Mouse (Mus musculus) embryonic facial prominence, embryonic 15.5 days (tissue): ENCODE data around the gene Zfp12. TPM values are rescaled to one million over a fixed set of nuclear protein-coding genes. Genes with fewer than 3 reads are reported as not detected.
A peak's percentile ranks its signal among the peaks of the same experiment; 100 is the strongest.

Source experiments
- ATAC-seq: fragments of 200-750 bp; cut with Nextera tagmentation; 2 replicates; pipeline ENCODE4 v1.8.0; 2017; ENCODE audit warnings: low read depth, moderate TSS enrichment; ENCODE audit not compliant: insufficient number of reproducible peaks, low FRiP score, low TSS enrichment
- H3K27ac ChIP-seq: fragments of 300-500 bp; sonication (generic); replicated peaks from 2 replicates; pipeline ENCODE4 v1.5.1; 2015; ENCODE audit warnings: mild to moderate bottlenecking, inconsistent platforms
- H3K27me3 ChIP-seq: fragments of 300-500 bp; sonication (generic); 2 replicates; pipeline ENCODE4 v1.6.1; 2015; ENCODE audit warnings: inconsistent platforms
- H3K36me3 ChIP-seq: fragments of 300-500 bp; sonication (generic); 2 replicates; pipeline ENCODE4 v1.6.1; 2015; ENCODE audit warnings: mild to moderate bottlenecking, inconsistent platforms
- H3K4me1 ChIP-seq: fragments of 300-500 bp; sonication (generic); 2 replicates; pipeline ENCODE4 v1.6.1; 2015; ENCODE audit warnings: inconsistent platforms
- H3K4me2 ChIP-seq: fragments of 300-500 bp; sonication (generic); replicated peaks from 2 replicates; pipeline ENCODE4 v1.6.1; 2015; ENCODE audit warnings: mild to moderate bottlenecking, inconsistent platforms
- H3K4me3 ChIP-seq: fragments of 300-500 bp; sonication (generic); replicated peaks from 2 replicates; pipeline ENCODE4 v1.5.1; 2015; ENCODE audit warnings: mild to moderate bottlenecking, inconsistent platforms
- H3K9ac ChIP-seq: fragments of 300-500 bp; sonication (generic); 2 replicates; pipeline ENCODE4 v1.6.1; 2015; ENCODE audit warnings: inconsistent platforms
- H3K9me3 ChIP-seq: fragments of 300-500 bp; sonication (generic); replicated peaks from 2 replicates; pipeline ENCODE4 v1.6.1; 2016; ENCODE audit warnings: inconsistent platforms
- WGBS: fragments of 180-500 bp; shearing (Covaris S2); methylation state at CpG from one replicate; pipeline ENCODE4 v1.1.7; 2015; 5-methylcytosine and 5-hydroxymethylcytosine counted together
- polyA plus RNA-seq: library from polyadenylated mRNA; unstranded; fragments of >200 nt; fragmentation: Nextera tagmentation; extraction: Ambion mirVana; gene quantifications from 2 replicates; pipeline ENCODE4 v1.2.1, GENCODE M21; 2015

The Zfp12 gene
- polyA plus RNA-seq, 1 experiment from 2014 or later: 16.9 TPM

DNA sequence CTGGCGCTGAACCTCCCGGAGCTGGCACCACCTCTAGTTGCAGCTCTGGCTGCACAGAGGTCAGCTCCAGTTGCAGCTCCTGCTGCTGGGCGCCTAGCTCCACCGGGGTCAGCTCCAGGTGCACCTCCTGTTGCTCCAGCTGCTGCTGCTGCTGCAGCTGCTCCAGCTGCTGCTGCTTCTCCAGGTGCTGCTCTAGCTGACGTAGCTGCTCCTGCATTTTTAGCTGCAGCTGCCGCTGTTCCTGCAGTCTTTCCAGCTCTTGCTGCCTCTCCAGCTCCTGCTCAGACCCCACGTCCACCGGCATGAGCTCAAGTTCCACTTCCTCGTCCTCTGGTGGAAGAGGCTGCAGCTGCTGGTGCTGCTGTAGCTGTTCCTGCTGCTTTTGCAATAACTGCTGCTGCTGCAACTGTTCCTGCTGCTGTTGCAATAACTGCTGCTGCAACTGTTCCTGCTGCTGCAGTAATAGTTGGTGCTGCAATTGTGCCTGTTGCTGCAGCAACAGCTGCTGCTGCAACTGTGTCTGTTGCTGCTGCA lies 53.5 kb downstream of the Zfp12 start:
- peak overlapping the region; percentile 26 for H3K4me3 ChIP-seq
- no peaks in the 10 kb centered on the region for H3K36me3 ChIP-seq
- 13% methylated on average over 9 of the region's 9 CpGs for WGBS
- no peak overlapping the region for H3K27ac ChIP-seq
- no peak for ATAC-seq
- H3K9ac ChIP-seq: no peak overlapping the region
- no peaks in the 10 kb centered on the region for H3K9me3 ChIP-seq
- peak overlapping the region; percentile 40 for H3K4me2 ChIP-seq
- peaks cover 77% of the 10 kb centered on the region for H3K27me3 ChIP-seq
- H3K4me1 ChIP-seq: peaks cover 23% of the 10 kb centered on the region

DNA sequence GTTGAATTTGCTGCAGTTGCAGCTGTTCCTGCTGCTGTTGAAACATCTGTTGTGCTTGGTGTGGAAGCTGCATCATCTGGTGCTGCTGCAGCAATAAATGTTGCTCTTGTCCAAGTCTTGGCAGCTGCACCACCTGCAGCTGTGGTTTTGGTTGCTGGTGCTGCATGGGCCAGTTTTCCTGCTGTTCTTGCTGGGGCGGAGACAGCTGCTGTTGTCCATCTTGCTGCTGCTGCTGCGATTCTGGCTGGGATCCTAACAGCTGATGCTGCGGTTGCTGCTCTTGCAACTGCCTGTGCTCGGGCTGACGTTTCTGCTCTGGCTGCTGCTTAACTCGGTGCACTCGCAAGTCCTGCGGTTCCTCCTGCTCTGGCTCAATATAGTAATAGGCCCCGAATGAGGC lies 54.3 kb downstream of the Zfp12 start:
- Histone ChIP-seq H3K9ac (no peak overlapping the region), H3K27me3 (peaks cover 85% of the 10 kb centered on the region), H3K4me3 (no peak overlapping the region), H3K9me3 (no peaks in the 10 kb centered on the region), H3K4me2 (no peak overlapping the region), H3K36me3 (no peaks in the 10 kb centered on the region), H3K4me1 (peaks cover 31% of the 10 kb centered on the region), H3K27ac (no peak overlapping the region)
- ATAC-seq: no peak
- 67% methylated on average over 9 of the region's 9 CpGs for WGBS

DNA sequence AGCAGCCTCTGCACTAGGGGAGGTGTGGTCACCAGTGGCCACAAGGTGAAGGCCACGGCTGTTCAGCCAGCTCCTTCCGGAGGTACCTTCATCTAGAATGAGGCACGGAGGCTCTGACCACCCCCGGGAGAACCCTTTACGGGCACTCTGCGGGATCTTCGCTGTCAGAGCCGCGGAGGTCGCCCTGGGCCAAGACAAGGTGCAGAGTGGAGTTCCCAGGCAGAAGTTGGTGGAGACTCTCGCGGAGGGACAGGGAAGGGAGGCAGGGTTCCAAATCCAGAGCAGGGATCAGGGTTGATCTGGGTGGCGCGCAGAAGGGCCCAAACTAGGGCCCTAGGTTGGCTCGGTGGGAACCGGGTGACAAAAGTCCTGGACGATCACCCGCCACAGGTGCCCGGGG lies 57.9 kb downstream of the Zfp12 start:
- H3K27ac ChIP-seq: no peak overlapping the region

DNA sequence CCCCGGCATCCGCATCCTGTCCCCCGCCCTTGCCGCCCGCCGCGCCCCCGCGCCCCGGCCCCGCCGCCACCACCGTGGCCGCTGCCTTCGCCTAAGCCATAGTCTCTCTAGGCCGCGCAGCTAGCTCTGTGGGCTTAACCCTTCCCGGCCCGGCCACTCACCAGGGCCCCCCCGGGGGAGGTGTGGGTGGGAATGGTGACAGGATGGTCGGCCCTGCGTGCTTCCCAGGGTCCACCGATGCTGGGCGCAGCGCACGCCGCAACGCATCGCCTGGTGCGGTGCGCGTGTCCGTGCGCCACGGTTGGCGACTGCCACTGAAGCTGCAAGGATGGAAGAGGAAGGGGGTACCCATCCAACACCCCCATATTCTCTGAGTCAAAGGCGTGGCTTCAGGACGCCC lies 58.4 kb downstream of the Zfp12 start, which contains the start of gene Zfp853:
Gene Zfp853 (minus strand): TSS at position 220 of the 400 bp plus-strand sequence.
- WGBS: under 1% methylated on average over 37 of the region's 38 CpGs
- Histone ChIP-seq H3K4me2 (peak within 1 kb of the TSS; percentile 82), H3K9me3 (no peaks in the 10 kb centered on the region), H3K4me1 (peaks cover 24% of the 10 kb centered on the region), H3K27me3 (peaks cover 63% of the 10 kb centered on the region), H3K36me3 (no peaks in the 10 kb centered on the region), H3K4me3 (peak within 1 kb of the TSS; percentile 55), H3K9ac (peak within 1 kb of the TSS; percentile 29), H3K27ac (no peak within 1 kb of the TSS)
- peak; percentile 15; the same call in 1 of the 2 replicates for ATAC-seq

More for the DNA sequence above, 57.9 kb downstream of the Zfp12 start:
- H3K4me3 ChIP-seq: peak overlapping the region; percentile 55
- WGBS: 2% methylated on average over 19 of the region's 19 CpGs
- H3K9ac ChIP-seq: peak overlapping the region; percentile 29; the same call in 1 of the 2 replicates
- H3K27me3 ChIP-seq: peaks cover 68% of the 10 kb centered on the region
- peak overlapping the region; percentile 82 for H3K4me2 ChIP-seq
- no peak for ATAC-seq
- H3K4me1 ChIP-seq: peaks cover 29% of the 10 kb centered on the region
- H3K9me3 ChIP-seq: no peaks in the 10 kb centered on the region
- H3K36me3 ChIP-seq: no peaks in the 10 kb centered on the region

DNA sequence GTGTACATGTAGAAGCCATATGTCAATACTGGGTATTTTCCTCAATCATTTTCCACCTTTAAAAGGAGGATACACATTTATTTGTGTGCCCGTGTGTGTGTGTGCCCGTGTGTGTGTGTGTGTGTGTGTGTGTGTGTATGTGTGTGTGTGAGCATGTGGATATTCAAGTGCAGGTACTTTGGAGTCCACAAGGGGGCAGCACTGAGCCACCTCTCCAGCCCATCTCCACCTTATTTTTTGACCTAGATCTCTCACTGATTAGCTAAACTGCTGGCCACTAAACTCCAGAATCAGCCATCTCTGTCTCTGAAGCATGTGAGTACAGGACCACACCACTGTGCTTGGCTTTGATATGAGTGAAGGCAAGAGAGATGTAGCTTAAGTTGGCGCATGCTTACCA lies 59.9 kb downstream of the Zfp12 start:
- H3K9ac ChIP-seq: no peak overlapping the region
- 89% methylated on average over 3 of the region's 3 CpGs for WGBS
- no peak overlapping the region for H3K4me2 ChIP-seq
- H3K9me3 ChIP-seq: no peaks in the 10 kb centered on the region
- peaks cover 48% of the 10 kb centered on the region for H3K27me3 ChIP-seq
- no peak overlapping the region for H3K4me3 ChIP-seq
- ATAC-seq: no peak
- H3K27ac ChIP-seq: no peak overlapping the region
- H3K4me1 ChIP-seq: peaks cover 20% of the 10 kb centered on the region
- H3K36me3 ChIP-seq: peaks cover 12% of the 10 kb centered on the region

DNA sequence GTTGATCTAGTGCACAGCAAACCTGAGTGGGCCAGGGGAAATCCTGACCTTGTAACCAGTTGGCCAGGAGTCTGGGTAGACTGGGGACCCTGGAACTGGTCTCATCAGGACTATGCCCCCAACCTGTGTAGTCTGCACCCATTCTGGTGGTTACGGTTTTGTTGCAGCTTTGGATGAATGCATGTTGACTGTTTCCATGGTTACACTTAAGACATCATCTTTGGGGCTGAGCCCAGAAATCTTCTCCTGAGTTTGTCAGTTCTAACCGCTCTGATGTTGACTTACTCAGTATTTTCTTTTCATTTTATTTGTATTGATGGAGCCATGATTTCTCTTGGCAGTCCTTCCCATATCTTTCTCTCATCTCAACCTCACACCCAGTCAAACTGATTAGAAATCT lies 60.4 kb downstream of the Zfp12 start:
- peaks cover 17% of the 10 kb centered on the region for H3K36me3 ChIP-seq
- WGBS: 76% methylated on average over 2 of the region's 2 CpGs
- ATAC-seq: no peak
- H3K27ac ChIP-seq: no peak overlapping the region
- H3K4me3 ChIP-seq: no peak overlapping the region
- peaks cover 20% of the 10 kb centered on the region for H3K4me1 ChIP-seq
- H3K9me3 ChIP-seq: no peaks in the 10 kb centered on the region
- H3K4me2 ChIP-seq: no peak overlapping the region
- no peak overlapping the region for H3K9ac ChIP-seq
- H3K27me3 ChIP-seq: peaks cover 43% of the 10 kb centered on the region

DNA sequence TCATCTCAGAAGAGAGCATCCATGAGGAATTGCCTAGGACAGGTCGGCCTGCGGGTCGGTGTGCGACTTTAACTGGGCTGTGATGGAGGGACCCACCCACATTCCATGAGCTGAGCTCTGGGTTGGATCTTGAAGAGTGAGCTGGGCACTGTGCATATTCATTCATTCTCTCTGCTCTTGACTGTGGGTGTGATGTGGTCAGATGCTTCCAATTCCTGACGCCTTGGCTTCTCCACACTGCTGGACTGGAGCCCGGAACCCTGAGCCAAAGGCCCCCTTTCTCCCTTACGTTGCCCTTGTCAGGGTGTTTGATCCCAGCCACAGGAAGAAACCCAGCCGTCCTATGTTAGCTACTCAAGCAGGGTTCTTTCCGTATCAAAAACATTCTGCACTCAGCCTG lies 63.0 kb downstream of the Zfp12 start:
- WGBS: 82% methylated on average over 9 of the region's 9 CpGs
- Histone ChIP-seq H3K4me2 (no peak overlapping the region), H3K9me3 (no peaks in the 10 kb centered on the region), H3K36me3 (peaks cover 43% of the 10 kb centered on the region), H3K9ac (no peak overlapping the region), H3K4me1 (peaks cover 13% of the 10 kb centered on the region), H3K27ac (no peak overlapping the region), H3K27me3 (peaks cover 17% of the 10 kb centered on the region), H3K4me3 (no peak overlapping the region)
- ATAC-seq: no peak

DNA sequence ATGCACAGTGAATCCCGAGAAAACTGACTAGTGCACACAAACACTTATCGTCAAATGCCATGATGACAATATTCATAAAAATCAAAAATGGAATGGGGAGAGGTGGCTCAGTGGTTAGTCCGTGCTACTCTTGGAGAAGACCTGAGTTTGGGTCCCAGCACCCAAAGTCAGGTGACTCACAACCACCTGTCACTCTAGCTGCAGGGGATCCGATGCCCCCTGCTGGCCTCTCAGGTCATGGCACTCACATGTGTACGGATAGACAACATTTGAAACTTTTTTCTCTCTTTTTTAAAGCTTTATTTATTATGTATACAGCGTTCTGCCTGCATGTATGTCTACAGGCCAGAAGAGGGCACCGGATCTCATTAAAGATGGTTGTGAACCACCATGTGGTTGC lies 63.4 kb downstream of the Zfp12 start:
- H3K9me3 ChIP-seq: no peaks in the 10 kb centered on the region
- H3K4me1 ChIP-seq: peaks cover 10% of the 10 kb centered on the region
- H3K27ac ChIP-seq: no peak overlapping the region
- no peak overlapping the region for H3K4me2 ChIP-seq
- H3K27me3 ChIP-seq: peaks cover 13% of the 10 kb centered on the region
- H3K4me3 ChIP-seq: no peak overlapping the region
- H3K9ac ChIP-seq: no peak overlapping the region
- 91% methylated on average over 7 of the region's 7 CpGs for WGBS
- peaks cover 47% of the 10 kb centered on the region for H3K36me3 ChIP-seq
- ATAC-seq: no peak

Other genes starting within 250 kb of the Zfp12 start
- gene Rnf216, start 122.2 kb upstream of the Zfp12 start, polyA plus RNA-seq: 41.2 and 42.7 TPM in 2 replicates
- 0.14 and 0.52 TPM in 2 replicates for gene Olfr718-ps1, start 87.6 kb upstream of the Zfp12 start, polyA plus RNA-seq
- gene Rbak, start 54.4 kb upstream of the Zfp12 start, polyA plus RNA-seq: 13.4 and 15.4 TPM in 2 replicates
- gene Spdye4b, start 54.1 kb upstream of the Zfp12 start, polyA plus RNA-seq: not detected in 2 replicates
- not detected in 2 replicates for gene Spdye4a, start 8.3 kb upstream of the Zfp12 start, polyA plus RNA-seq
- gene Zfp316, start 34.9 kb downstream of the Zfp12 start, polyA plus RNA-seq: 4.4 and 5.2 TPM in 2 replicates
- gene Zfp853, start 58.5 kb downstream of the Zfp12 start, polyA plus RNA-seq: 0.29 and 0.32 TPM in 2 replicates
- gene E130309D02Rik, start 80.2 kb downstream of the Zfp12 start, polyA plus RNA-seq: 33.1 and 33.7 TPM in 2 replicates
- 74.6 and 77.8 TPM in 2 replicates for gene Zdhhc4, start 94.1 kb downstream of the Zfp12 start, polyA plus RNA-seq
- 0.68 and 1.8 TPM in 2 replicates for gene Grid2ip, start 122.2 kb downstream of the Zfp12 start, polyA plus RNA-seq
- 416 and 417 TPM in 2 replicates for gene Kdelr2, start 168.7 kb downstream of the Zfp12 start, polyA plus RNA-seq
- gene Daglb, start 229.4 kb downstream of the Zfp12 start, polyA plus RNA-seq: 11.9 and 13.3 TPM in 2 replicates